Mouse (Mus musculus): ENCODE data around the gene Gm16427. TPM values are rescaled to one million over a fixed set of nuclear protein-coding genes. Genes with fewer than 3 reads are reported as not detected.

The Gm16427 gene
- not detected in 2 replicates for polyA plus RNA-seq (2012; rRNA removed)

GRCm38 (mm10) chr5:93540100-93540499, at the start of gene Gm16427:
Gene Gm16427 (minus strand): TSS chr5:93540200.

Other genes starting within 250 kb of the Gm16427 start
- not detected in 2 replicates for gene C87414, start 131.4 kb upstream of the Gm16427 start, polyA plus RNA-seq (2012; rRNA removed)

Data from stomach, adult 2 months (tissue).